Mouse (Mus musculus): Measurements from ENCODE around the gene Ceacam15. TPM values are rescaled to one million over a fixed set of nuclear protein-coding genes. Genes with fewer than 3 reads are reported as not detected.
"Not testable (repeated sequence)": the region's sequence is repeated elsewhere in the genome, so short reads cannot be mapped to it uniquely, and the experiment has no call there.

Ceacam15 gene
- polyA plus RNA-seq (2016; fragmentation: Nextera tagmentation; extraction: Ambion mirVana): 0.10 TPM in 1 of 2 replicates, not detected in the other

GRCm38 (mm10) chr7:16675605-16676004, at the start of gene Ceacam15:
Gene Ceacam15 (minus strand): TSS chr7:16675705.
- WGBS: 68% methylated on average over 1 of the region's 1 CpGs
- Histone ChIP-seq H3K4me3 (no peak within 1 kb of the TSS), H3K27me3 (ENCODE audit: low read depth, poor library complexity, severe bottlenecking) (no peaks in the 10 kb centered on the region), H3K36me3 (no peaks in the 10 kb centered on the region), H3K9me3 (replicated peaks) (no peaks in the 10 kb centered on the region), H3K27ac (replicated peaks) (no peak within 1 kb of the TSS), H3K4me1 (no peaks in the 10 kb centered on the region)
- no peak for DNase-seq (ENCODE audit: low spot score)

- 72% methylated on average over 3 of the region's 3 CpGs for WGBS
- DNase-seq (ENCODE audit: low spot score); H3K4me1 ChIP-seq: not testable (repeated sequence)
Measured at GRCm38 (mm10) chr7:16722490-16722889, 47.0 kb upstream of the Ceacam15 start.

GRCm38 (mm10) chr7:16721629-16722028, 46.1 kb upstream of the Ceacam15 start, which contains the start of gene Ceacam9:
Gene Ceacam9 (plus strand): TSS chr7:16721929.
- H3K9me3 ChIP-seq (replicated peaks): no peaks in the 10 kb centered on the region
- H3K27me3 ChIP-seq (ENCODE audit: low read depth, poor library complexity, severe bottlenecking): no peaks in the 10 kb centered on the region
- no peak within 1 kb of the TSS for H3K4me3 ChIP-seq
- DNase-seq (ENCODE audit: low spot score): no peak
- 78% methylated on average over 2 of the region's 2 CpGs for WGBS
- no peaks in the 10 kb centered on the region for H3K36me3 ChIP-seq
- no peak within 1 kb of the TSS for H3K27ac ChIP-seq (replicated peaks)
- peaks cover under 1% of the 10 kb centered on the region; the same call in 1 of the 2 replicates for H3K4me1 ChIP-seq

More at GRCm38 (mm10) chr7:16722490-16722889, 47.0 kb upstream of the Ceacam15 start:
- H3K9me3 ChIP-seq (replicated peaks); H3K27me3 ChIP-seq (ENCODE audit: low read depth, poor library complexity, severe bottlenecking); H3K36me3 ChIP-seq; H3K4me3 ChIP-seq; H3K27ac ChIP-seq (replicated peaks): not testable (repeated sequence)

GRCm38 (mm10) chr7:16716456-16717152, 41.1 kb upstream of the Ceacam15 start:
- DNase-seq (ENCODE audit: low spot score); H3K36me3 ChIP-seq; H3K27me3 ChIP-seq (ENCODE audit: low read depth, poor library complexity, severe bottlenecking); H3K4me1 ChIP-seq; H3K27ac ChIP-seq (replicated peaks); H3K4me3 ChIP-seq; H3K9me3 ChIP-seq (replicated peaks): not testable (repeated sequence)
- 53% methylated on average over 8 of the region's 8 CpGs for WGBS

GRCm38 (mm10) chr7:16712633-16713415, 37.3 kb upstream of the Ceacam15 start:
- H3K4me3 ChIP-seq: no peak overlapping the region
- peaks cover 8% of the 10 kb centered on the region; the same call in 1 of the 2 replicates for H3K4me1 ChIP-seq
- no peaks in the 10 kb centered on the region for H3K36me3 ChIP-seq
- H3K27me3 ChIP-seq (ENCODE audit: low read depth, poor library complexity, severe bottlenecking): peaks cover 5% of the 10 kb centered on the region; the same call in 1 of the 2 replicates
- DNase-seq (ENCODE audit: low spot score): no peak
- no peaks in the 10 kb centered on the region for H3K9me3 ChIP-seq (replicated peaks)
- no peak overlapping the region for H3K27ac ChIP-seq (replicated peaks)
- 77% methylated on average over 13 of the region's 13 CpGs for WGBS

- peaks cover 8% of the 10 kb centered on the region; the same call in 1 of the 2 replicates for H3K27me3 ChIP-seq (ENCODE audit: low read depth, poor library complexity, severe bottlenecking)
- 76% methylated on average over 5 of the region's 5 CpGs for WGBS
- 0 out of 2 replicates have a peak, but pooled peaks cover 2% of the 10 kb centered on the region for H3K4me1 ChIP-seq
- H3K27ac ChIP-seq (replicated peaks): no peak overlapping the region
- no peaks in the 10 kb centered on the region for H3K9me3 ChIP-seq (replicated peaks)
- no peak for DNase-seq (ENCODE audit: low spot score)
- H3K4me3 ChIP-seq: no peak overlapping the region
- H3K36me3 ChIP-seq: no peaks in the 10 kb centered on the region
Measured at GRCm38 (mm10) chr7:16710604-16711003, 35.1 kb upstream of the Ceacam15 start.

- DNase-seq (ENCODE audit: low spot score): no peak
- Histone ChIP-seq H3K9me3 (replicated peaks) (no peaks in the 10 kb centered on the region), H3K27me3 (ENCODE audit: low read depth, poor library complexity, severe bottlenecking) (peaks cover 8% of the 10 kb centered on the region; the same call in 1 of the 2 replicates), H3K4me3 (no peak overlapping the region), H3K27ac (replicated peaks) (no peak overlapping the region), H3K36me3 (no peaks in the 10 kb centered on the region), H3K4me1 (0 out of 2 replicates have a peak, but pooled peaks cover 2% of the 10 kb centered on the region)
- WGBS: 27% methylated on average over 9 of the region's 9 CpGs
Measured at GRCm38 (mm10) chr7:16708244-16708643, 32.7 kb upstream of the Ceacam15 start.

- WGBS: 72% methylated on average over 9 of the region's 9 CpGs
- Histone ChIP-seq H3K9me3 (replicated peaks) (no peaks in the 10 kb centered on the region), H3K27me3 (ENCODE audit: low read depth, poor library complexity, severe bottlenecking) (peaks cover 8% of the 10 kb centered on the region; the same call in 1 of the 2 replicates), H3K4me3 (no peak overlapping the region), H3K36me3 (no peaks in the 10 kb centered on the region), H3K27ac (replicated peaks) (no peak overlapping the region), H3K4me1 (0 out of 2 replicates have a peak, but pooled peaks cover 2% of the 10 kb centered on the region)
- DNase-seq (ENCODE audit: low spot score): no peak
Measured at GRCm38 (mm10) chr7:16706385-16706784, 30.9 kb upstream of the Ceacam15 start.

- Histone ChIP-seq H3K4me1 (no peaks in the 10 kb centered on the region), H3K27ac (replicated peaks) (no peak overlapping the region), H3K9me3 (replicated peaks) (no peaks in the 10 kb centered on the region), H3K27me3 (ENCODE audit: low read depth, poor library complexity, severe bottlenecking) (no peaks in the 10 kb centered on the region), H3K4me3 (no peak overlapping the region), H3K36me3 (no peaks in the 10 kb centered on the region)
- 90% methylated on average over 5 of the region's 5 CpGs for WGBS
- DNase-seq (ENCODE audit: low spot score): no peak
Measured at GRCm38 (mm10) chr7:16700583-16700982, 25.1 kb upstream of the Ceacam15 start.

- Histone ChIP-seq H3K9me3 (replicated peaks) (no peaks in the 10 kb centered on the region), H3K27ac (replicated peaks) (no peak overlapping the region), H3K36me3 (no peaks in the 10 kb centered on the region), H3K4me1 (no peaks in the 10 kb centered on the region), H3K27me3 (ENCODE audit: low read depth, poor library complexity, severe bottlenecking) (no peaks in the 10 kb centered on the region), H3K4me3 (no peak overlapping the region)
- DNase-seq (ENCODE audit: low spot score): no peak
- WGBS: 52% methylated on average over 2 of the region's 2 CpGs
Measured at GRCm38 (mm10) chr7:16699042-16699441, 23.5 kb upstream of the Ceacam15 start.

- no peak for DNase-seq (ENCODE audit: low spot score)
- H3K27ac ChIP-seq (replicated peaks): no peak overlapping the region
- H3K27me3 ChIP-seq (ENCODE audit: low read depth, poor library complexity, severe bottlenecking): no peaks in the 10 kb centered on the region
- 42% methylated on average over 3 of the region's 3 CpGs for WGBS
- no peak overlapping the region for H3K4me3 ChIP-seq
- H3K4me1 ChIP-seq: no peaks in the 10 kb centered on the region
- no peaks in the 10 kb centered on the region for H3K9me3 ChIP-seq (replicated peaks)
- H3K36me3 ChIP-seq: no peaks in the 10 kb centered on the region
Measured at GRCm38 (mm10) chr7:16695025-16695424, 19.5 kb upstream of the Ceacam15 start.

- Histone ChIP-seq H3K36me3 (no peaks in the 10 kb centered on the region), H3K27me3 (ENCODE audit: low read depth, poor library complexity, severe bottlenecking) (no peaks in the 10 kb centered on the region), H3K4me1 (no peaks in the 10 kb centered on the region), H3K27ac (replicated peaks) (no peak overlapping the region), H3K9me3 (replicated peaks) (peaks cover 10% of the 10 kb centered on the region; the same call in 1 of the 2 replicates), H3K4me3 (no peak overlapping the region)
- no peak for DNase-seq (ENCODE audit: low spot score)
- WGBS: 82% methylated on average over 5 of the region's 5 CpGs
Measured at GRCm38 (mm10) chr7:16689196-16689595, 13.7 kb upstream of the Ceacam15 start.

GRCm38 (mm10) chr7:16680194-16680593, 4.7 kb upstream of the Ceacam15 start:
- not testable (repeated sequence) for H3K27me3 ChIP-seq (ENCODE audit: low read depth, poor library complexity, severe bottlenecking); H3K4me3 ChIP-seq; H3K27ac ChIP-seq (replicated peaks); H3K9me3 ChIP-seq (replicated peaks); DNase-seq (ENCODE audit: low spot score); H3K4me1 ChIP-seq; H3K36me3 ChIP-seq
- WGBS: 55% methylated on average over 3 of the region's 3 CpGs
